Mouse (Mus musculus) kidney, postnatal 4 days (tissue): Measurements from ENCODE around the gene Stil.
"Not testable (repeated sequence)": the region's sequence is repeated elsewhere in the genome, so short reads cannot be mapped to it uniquely, and the experiment has no call there.

ENCODE experiments used
- DNase-seq, 2 experiments: peaks; one replicate each; pipeline ENCODE4 v3.0.0; 2021; ENCODE audit warnings: mixed read lengths in 2 of 2

Stil gene

GRCm38 (mm10) chr4:114999773-115000428, at the start of gene Stil:
Stil (plus strand) TSS chr4:115000159.
- peak; percentile 98 to 99 for DNase-seq

- no peak for DNase-seq
These were observed 46.8 kb upstream of the Stil start for GRCm38 (mm10) chr4:114953172-114953571.

- peak in 1 of 2 experiments; percentile 19 for DNase-seq
These were observed 42.6 kb upstream of the Stil start for GRCm38 (mm10) chr4:114957403-114957802.

GRCm38 (mm10) chr4:114958231-114958630, 41.7 kb upstream of the Stil start:
- DNase-seq, result no peak

- no peak for DNase-seq
These were observed 41.2 kb upstream of the Stil start for GRCm38 (mm10) chr4:114958786-114959185.

- no peak for DNase-seq
These were observed 40.4 kb upstream of the Stil start for GRCm38 (mm10) chr4:114959533-114959932.

- not testable (repeated sequence) for DNase-seq
These were observed 39.1 kb upstream of the Stil start for GRCm38 (mm10) chr4:114960881-114961280.

- no peak for DNase-seq
These were observed 29.2 kb upstream of the Stil start for GRCm38 (mm10) chr4:114970736-114971135.

- no peak for DNase-seq
These were observed 26.7 kb upstream of the Stil start for GRCm38 (mm10) chr4:114973229-114973740.

- DNase-seq, result no peak
These were observed 17.3 kb upstream of the Stil start for GRCm38 (mm10) chr4:114982619-114983018.

GRCm38 (mm10) chr4:114983020-114983419, 16.9 kb upstream of the Stil start:
- DNase-seq, result no peak

GRCm38 (mm10) chr4:114986211-114986590, 13.8 kb upstream of the Stil start:
- DNase-seq, result no peak

- peak; percentile 90 to 94 for DNase-seq
These were observed 13.1 kb upstream of the Stil start, which contains the start of gene Cmpk1 for GRCm38 (mm10) chr4:114986591-114987432. Cmpk1 (minus strand) TSS chr4:114987241.

GRCm38 (mm10) chr4:114994218-114994617, 5.7 kb upstream of the Stil start:
- no peak for DNase-seq

- DNase-seq, result peak; percentile 14 to 39
These were observed 2.9 kb upstream of the Stil start for GRCm38 (mm10) chr4:114997051-114997450.

- no peak for DNase-seq
These were observed 550 bp upstream of the Stil start for GRCm38 (mm10) chr4:114999445-114999772.

GRCm38 (mm10) chr4:115000429-115000795, 453 bp downstream of the Stil start:
- no peak for DNase-seq

- DNase-seq, result no peak
These were observed 14.3 kb downstream of the Stil start for GRCm38 (mm10) chr4:115014276-115014675.

GRCm38 (mm10) chr4:115019997-115020396, 20.0 kb downstream of the Stil start:
- no peak for DNase-seq

GRCm38 (mm10) chr4:115035043-115035442, 35.1 kb downstream of the Stil start:
- DNase-seq, result no peak

- DNase-seq, result peak; percentile 72
These were observed 38.3 kb downstream of the Stil start for GRCm38 (mm10) chr4:115038242-115038641.

GRCm38 (mm10) chr4:115045621-115046020, 45.7 kb downstream of the Stil start:
- no peak for DNase-seq

GRCm38 (mm10) chr4:115047750-115048149, 47.8 kb downstream of the Stil start:
- DNase-seq, result peak; percentile 82 to 84

- DNase-seq, result no peak
These were observed 48.2 kb downstream of the Stil start for GRCm38 (mm10) chr4:115048190-115048589.
